Mouse (Mus musculus) retina, postnatal 1 day (tissue): ENCODE measurements at regions not wholly inside any gene's neighbourhood (a gene's known extent, or its start where the extent isn't known, plus 50 kb on each side); places are given as distances from the start of the nearest gene placed in this dataset.

Experiments
- DNase-seq: peaks from one replicate; pipeline ENCODE4 v3.0.0-alpha.2; 2012

- DNase-seq = no peak
These were observed 283.5 kb downstream of the Naf1 start for GRCm38 (mm10) chr8:67143479-67143878.

GRCm38 (mm10) chr8:67181741-67182140, 321.7 kb downstream of the Naf1 start:
- peak; percentile 3 for DNase-seq

- DNase-seq = no peak
These were observed 324.4 kb upstream of the Nat3 start for GRCm38 (mm10) chr8:67199213-67199612.

GRCm38 (mm10) chr8:67206064-67206463, 317.6 kb upstream of the Nat3 start:
- DNase-seq = no peak

- no peak for DNase-seq
These were observed 291.5 kb upstream of the Nat3 start for GRCm38 (mm10) chr8:67231921-67232701.

- no peak for DNase-seq
These were observed 284.7 kb upstream of the Nat3 start for GRCm38 (mm10) chr8:67238934-67239333.

- DNase-seq = no peak
These were observed 244.9 kb upstream of the Nat3 start for GRCm38 (mm10) chr8:67278759-67279158.

- DNase-seq = no peak
These were observed 244.2 kb upstream of the Nat3 start for GRCm38 (mm10) chr8:67279449-67279848.

- DNase-seq = peak; percentile 24
These were observed 213.2 kb upstream of the Nat3 start for GRCm38 (mm10) chr8:67310494-67310893.

- DNase-seq = no peak
These were observed 206.3 kb upstream of the Nat3 start for GRCm38 (mm10) chr8:67317371-67317770.

GRCm38 (mm10) chr8:67318675-67319074, 205.0 kb upstream of the Nat3 start:
- DNase-seq = no peak

- DNase-seq = no peak
These were observed 203.1 kb upstream of the Nat3 start for GRCm38 (mm10) chr8:67320535-67320934.

GRCm38 (mm10) chr8:67328439-67328838, 195.2 kb upstream of the Nat3 start:
- DNase-seq = no peak

- no peak for DNase-seq
These were observed 146.6 kb upstream of the Nat3 start for GRCm38 (mm10) chr8:67377061-67377460.

GRCm38 (mm10) chr8:67405947-67406346, 117.7 kb upstream of the Nat3 start:
- peak; percentile 66 for DNase-seq

- no peak for DNase-seq
These were observed 108.8 kb upstream of the Nat3 start for GRCm38 (mm10) chr8:67414826-67415225.

GRCm38 (mm10) chr8:67422521-67422920, 101.1 kb upstream of the Nat3 start:
- no peak for DNase-seq
